Mouse (Mus musculus): ENCODE results near the gene Rps4x. TPM values are rescaled to one million over a fixed set of nuclear protein-coding genes. Genes with fewer than 3 reads are reported as not detected.

Gene Rps4x
- polyA plus RNA-seq, 1 experiment from 2014 or later, result 601 TPM

DNA sequence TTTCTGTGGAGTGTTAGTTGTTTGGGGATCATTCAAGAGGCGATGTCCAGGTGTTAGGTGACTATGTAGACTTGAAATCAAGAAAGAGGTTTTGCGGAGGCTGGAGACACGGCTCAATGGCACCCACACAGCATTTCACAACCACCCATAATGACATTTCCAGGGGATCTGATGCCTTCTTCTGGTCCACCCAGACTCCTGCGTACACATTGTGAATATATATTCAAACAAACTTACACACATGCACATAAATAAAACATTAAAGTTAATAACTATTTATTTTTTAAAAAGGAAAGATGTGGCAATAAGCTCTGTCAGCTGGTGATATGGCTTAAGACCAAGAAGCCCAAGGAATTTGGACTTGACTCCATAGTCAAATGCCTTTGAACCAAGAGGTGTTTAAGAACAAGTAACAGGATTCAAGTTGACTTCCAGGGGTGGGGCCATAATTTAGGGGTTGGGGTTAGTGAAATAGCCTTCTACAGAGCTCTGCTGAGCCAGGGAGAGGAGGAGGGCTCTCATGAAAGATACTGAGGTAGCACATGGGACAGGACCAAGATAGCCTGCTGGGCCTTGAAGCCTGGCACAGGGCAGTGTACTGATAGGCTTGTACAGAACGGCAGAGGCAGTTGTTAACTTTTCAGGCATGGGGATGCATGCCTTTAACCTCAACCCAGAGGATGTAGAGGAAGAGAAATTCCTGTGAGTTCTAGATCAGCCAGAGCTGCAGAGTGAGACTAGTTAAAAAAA is 13.5 kb downstream of the Rps4x start:
- H3K9me3 ChIP-seq (ENCODE audit: control insufficient read depth, low read length), result no peaks in the 10 kb centered on the region
- no peaks in the 10 kb centered on the region; a peak in 1 of 4 replicates for H3K4me1 ChIP-seq (ENCODE audit: control insufficient read depth in 2 of 2, insufficient read depth in 2 of 2, low read length in 2 of 2)
- H3K36me3 ChIP-seq (ENCODE audit: control insufficient read depth, insufficient read depth, low read length), result no peaks in the 10 kb centered on the region
- no peak overlapping the region for H3K9ac ChIP-seq (ENCODE audit: low read length)
- no peak overlapping the region for H3K4me3 ChIP-seq (ENCODE audit: control insufficient read depth in 1 of 2, insufficient read depth in 1 of 2, low read depth in 1 of 2, low read length in 2 of 2)
- 74% methylated on average over 5 of the region's 5 CpGs for WGBS
- no peak for ATAC-seq (ENCODE audit: insufficient number of reproducible peaks, insufficient read depth, low FRiP score, low read depth)
- no peak overlapping the region for H3K4me2 ChIP-seq (ENCODE audit: low read length)
- H3K27me3 ChIP-seq (ENCODE audit: control insufficient read depth, insufficient read depth, low read length), result 0 out of 2 replicates have a peak, but pooled peaks cover 3% of the 10 kb centered on the region
- no peak overlapping the region for H3K27ac ChIP-seq (replicated peaks in 1 of 2; ENCODE audit: control insufficient read depth in 1 of 2, insufficient read depth in 1 of 2, low read depth in 2 of 2, low read length in 2 of 2)

DNA sequence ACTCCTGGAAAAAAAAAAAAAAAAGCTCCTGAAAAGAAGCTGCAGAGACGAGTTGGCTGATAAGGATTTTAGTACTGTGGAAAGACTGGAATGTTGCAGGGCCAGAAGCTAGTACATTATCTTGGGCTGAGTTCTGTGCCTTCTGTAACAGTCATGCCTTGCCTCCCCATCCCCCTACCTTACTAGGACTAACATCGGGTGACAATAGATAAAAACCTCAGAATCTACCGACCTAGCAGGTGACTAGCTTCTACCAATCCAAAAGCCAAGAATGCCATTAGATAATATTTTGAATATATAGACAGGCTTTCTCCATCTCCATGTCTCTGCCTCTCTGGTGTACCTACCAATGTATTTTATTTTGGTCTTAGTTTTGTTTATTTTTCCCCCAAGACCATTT is 18.3 kb downstream of the Rps4x start:
- Histone ChIP-seq H3K27me3 (ENCODE audit: control insufficient read depth, insufficient read depth, low read length) (no peaks in the 10 kb centered on the region), H3K4me1 (ENCODE audit: control insufficient read depth in 2 of 2, insufficient read depth in 2 of 2, low read length in 2 of 2) (no peaks in the 10 kb centered on the region; a peak in 1 of 4 replicates), H3K9me3 (ENCODE audit: control insufficient read depth, low read length) (no peaks in the 10 kb centered on the region), H3K27ac (replicated peaks in 1 of 2; ENCODE audit: control insufficient read depth in 1 of 2, insufficient read depth in 1 of 2, low read depth in 2 of 2, low read length in 2 of 2) (no peak overlapping the region), H3K4me2 (ENCODE audit: low read length) (no peak overlapping the region), H3K36me3 (ENCODE audit: control insufficient read depth, insufficient read depth, low read length) (no peaks in the 10 kb centered on the region), H3K9ac (ENCODE audit: low read length) (no peak overlapping the region), H3K4me3 (ENCODE audit: control insufficient read depth in 1 of 2, insufficient read depth in 1 of 2, low read depth in 1 of 2, low read length in 2 of 2) (no peak overlapping the region)
- ATAC-seq (ENCODE audit: insufficient number of reproducible peaks, insufficient read depth, low FRiP score, low read depth), result no peak
- WGBS, result 24% methylated on average over 3 of the region's 3 CpGs

GRCm38 (mm10) chrX:102170135-102170534 is 19.1 kb downstream of the Rps4x start:
- H3K9ac ChIP-seq (ENCODE audit: low read length), result no peak overlapping the region
- 48% methylated on average over 3 of the region's 3 CpGs for WGBS
- H3K36me3 ChIP-seq (ENCODE audit: control insufficient read depth, insufficient read depth, low read length), result no peaks in the 10 kb centered on the region
- no peak overlapping the region for H3K4me2 ChIP-seq (ENCODE audit: low read length)
- no peaks in the 10 kb centered on the region for H3K9me3 ChIP-seq (ENCODE audit: control insufficient read depth, low read length)
- H3K4me1 ChIP-seq (ENCODE audit: control insufficient read depth in 2 of 2, insufficient read depth in 2 of 2, low read length in 2 of 2), result no peaks in the 10 kb centered on the region; a peak in 1 of 4 replicates
- ATAC-seq (ENCODE audit: insufficient number of reproducible peaks, insufficient read depth, low FRiP score, low read depth), result no peak
- H3K4me3 ChIP-seq (ENCODE audit: control insufficient read depth in 1 of 2, insufficient read depth in 1 of 2, low read depth in 1 of 2, low read length in 2 of 2), result no peak overlapping the region
- H3K27ac ChIP-seq (replicated peaks in 1 of 2; ENCODE audit: control insufficient read depth in 1 of 2, insufficient read depth in 1 of 2, low read depth in 2 of 2, low read length in 2 of 2), result no peak overlapping the region
- no peaks in the 10 kb centered on the region for H3K27me3 ChIP-seq (ENCODE audit: control insufficient read depth, insufficient read depth, low read length)

DNA sequence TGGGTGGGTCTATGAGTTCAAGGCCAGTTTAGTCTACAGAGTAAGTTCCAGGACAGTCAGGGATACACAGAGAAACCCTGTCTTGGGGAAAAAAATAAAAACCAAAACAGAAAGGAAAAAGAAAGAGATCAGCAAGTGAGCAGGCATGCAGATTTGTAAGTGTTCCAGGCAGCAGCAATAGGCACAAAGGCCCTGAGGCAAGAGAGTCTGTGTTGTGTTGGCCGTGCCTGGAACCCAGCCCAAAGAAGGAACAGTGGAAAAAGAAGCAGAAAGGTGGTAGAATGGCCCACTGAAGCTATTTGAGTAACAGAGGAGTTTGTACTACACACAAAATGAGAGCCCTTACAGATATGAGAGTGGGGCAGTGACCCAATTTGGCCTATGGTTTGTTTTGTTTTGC is 19.5 kb downstream of the Rps4x start:
- no peak for ATAC-seq (ENCODE audit: insufficient number of reproducible peaks, insufficient read depth, low FRiP score, low read depth)
- no peak overlapping the region for H3K27ac ChIP-seq (replicated peaks in 1 of 2; ENCODE audit: control insufficient read depth in 1 of 2, insufficient read depth in 1 of 2, low read depth in 2 of 2, low read length in 2 of 2)
- no peaks in the 10 kb centered on the region for H3K36me3 ChIP-seq (ENCODE audit: control insufficient read depth, insufficient read depth, low read length)
- H3K9me3 ChIP-seq (ENCODE audit: control insufficient read depth, low read length), result no peaks in the 10 kb centered on the region
- no peaks in the 10 kb centered on the region for H3K27me3 ChIP-seq (ENCODE audit: control insufficient read depth, insufficient read depth, low read length)
- no peak overlapping the region for H3K4me2 ChIP-seq (ENCODE audit: low read length)
- H3K4me1 ChIP-seq (ENCODE audit: control insufficient read depth in 2 of 2, insufficient read depth in 2 of 2, low read length in 2 of 2), result no peaks in the 10 kb centered on the region; a peak in 1 of 4 replicates
- H3K4me3 ChIP-seq (ENCODE audit: control insufficient read depth in 1 of 2, insufficient read depth in 1 of 2, low read depth in 1 of 2, low read length in 2 of 2), result no peak overlapping the region
- WGBS, result 58% methylated on average over 1 of the region's 1 CpGs
- H3K9ac ChIP-seq (ENCODE audit: low read length), result no peak overlapping the region

- H3K36me3 ChIP-seq (ENCODE audit: control insufficient read depth, insufficient read depth, low read length), result no peaks in the 10 kb centered on the region
- no peaks in the 10 kb centered on the region for H3K27me3 ChIP-seq (ENCODE audit: control insufficient read depth, insufficient read depth, low read length)
- ATAC-seq (ENCODE audit: insufficient number of reproducible peaks, insufficient read depth, low FRiP score, low read depth), result no peak
- H3K9ac ChIP-seq (ENCODE audit: low read length), result no peak overlapping the region
- H3K4me2 ChIP-seq (ENCODE audit: low read length), result no peak overlapping the region
- no peaks in the 10 kb centered on the region; a peak in 1 of 4 replicates for H3K4me1 ChIP-seq (ENCODE audit: control insufficient read depth in 2 of 2, insufficient read depth in 2 of 2, low read length in 2 of 2)
- H3K9me3 ChIP-seq (ENCODE audit: control insufficient read depth, low read length), result no peaks in the 10 kb centered on the region
- 35% methylated on average over 6 of the region's 6 CpGs for WGBS
- no peak overlapping the region; a peak in 1 of 4 replicates for H3K27ac ChIP-seq (replicated peaks in 1 of 2; ENCODE audit: control insufficient read depth in 1 of 2, insufficient read depth in 1 of 2, low read depth in 2 of 2, low read length in 2 of 2)
- H3K4me3 ChIP-seq (ENCODE audit: control insufficient read depth in 1 of 2, insufficient read depth in 1 of 2, low read depth in 1 of 2, low read length in 2 of 2), result no peak overlapping the region
Measured at GRCm38 (mm10) chrX:102166986-102167385, 22.2 kb downstream of the Rps4x start.

DNA sequence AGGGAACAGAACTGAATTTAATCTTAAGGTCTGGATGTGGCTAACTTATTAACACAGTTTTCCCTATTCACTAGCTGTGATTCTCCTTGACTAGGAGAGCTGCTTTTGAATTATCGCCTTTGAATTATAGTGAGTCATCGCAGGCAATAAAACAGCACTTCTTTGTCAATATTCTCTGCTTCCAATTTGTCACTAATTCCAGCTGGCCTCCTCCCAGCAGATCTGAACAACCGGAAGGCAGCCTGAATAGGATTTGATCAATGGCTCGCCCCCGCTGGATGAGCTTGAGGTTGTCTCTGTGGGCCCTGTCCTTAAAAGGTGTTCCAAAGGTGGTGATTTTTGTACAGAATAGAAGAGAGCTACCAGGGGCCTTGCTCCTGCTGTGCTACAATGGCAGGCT is 22.7 kb downstream of the Rps4x start:
- H3K4me3 ChIP-seq (ENCODE audit: control insufficient read depth in 1 of 2, insufficient read depth in 1 of 2, low read depth in 1 of 2, low read length in 2 of 2), result no peak overlapping the region
- H3K27me3 ChIP-seq (ENCODE audit: control insufficient read depth, insufficient read depth, low read length), result no peaks in the 10 kb centered on the region
- H3K9ac ChIP-seq (ENCODE audit: low read length), result no peak overlapping the region
- no peak for ATAC-seq (ENCODE audit: insufficient number of reproducible peaks, insufficient read depth, low FRiP score, low read depth)
- no peaks in the 10 kb centered on the region for H3K36me3 ChIP-seq (ENCODE audit: control insufficient read depth, insufficient read depth, low read length)
- H3K27ac ChIP-seq (replicated peaks in 1 of 2; ENCODE audit: control insufficient read depth in 1 of 2, insufficient read depth in 1 of 2, low read depth in 2 of 2, low read length in 2 of 2), result no peak overlapping the region; a peak in 1 of 4 replicates
- H3K4me1 ChIP-seq (ENCODE audit: control insufficient read depth in 2 of 2, insufficient read depth in 2 of 2, low read length in 2 of 2), result no peaks in the 10 kb centered on the region; a peak in 1 of 4 replicates
- no peaks in the 10 kb centered on the region for H3K9me3 ChIP-seq (ENCODE audit: control insufficient read depth, low read length)
- no peak overlapping the region for H3K4me2 ChIP-seq (ENCODE audit: low read length)
- 58% methylated on average over 5 of the region's 5 CpGs for WGBS

GRCm38 (mm10) chrX:102163529-102163928 is 25.7 kb downstream of the Rps4x start:
- Histone ChIP-seq H3K4me1 (ENCODE audit: control insufficient read depth in 2 of 2, insufficient read depth in 2 of 2, low read length in 2 of 2) (no peaks in the 10 kb centered on the region; a peak in 1 of 4 replicates), H3K27me3 (ENCODE audit: control insufficient read depth, insufficient read depth, low read length) (no peaks in the 10 kb centered on the region), H3K9me3 (ENCODE audit: control insufficient read depth, low read length) (no peaks in the 10 kb centered on the region), H3K36me3 (ENCODE audit: control insufficient read depth, insufficient read depth, low read length) (no peaks in the 10 kb centered on the region), H3K27ac (replicated peaks in 1 of 2; ENCODE audit: control insufficient read depth in 1 of 2, insufficient read depth in 1 of 2, low read depth in 2 of 2, low read length in 2 of 2) (no peak overlapping the region), H3K9ac (ENCODE audit: low read length) (no peak overlapping the region), H3K4me2 (ENCODE audit: low read length) (no peak overlapping the region), H3K4me3 (ENCODE audit: control insufficient read depth in 1 of 2, insufficient read depth in 1 of 2, low read depth in 1 of 2, low read length in 2 of 2) (no peak overlapping the region)
- no peak for ATAC-seq (ENCODE audit: insufficient number of reproducible peaks, insufficient read depth, low FRiP score, low read depth)
- 68% methylated on average over 4 of the region's 4 CpGs for WGBS

- H3K27ac ChIP-seq (replicated peaks in 1 of 2; ENCODE audit: control insufficient read depth in 1 of 2, insufficient read depth in 1 of 2, low read depth in 2 of 2, low read length in 2 of 2), result no peak overlapping the region
- H3K9me3 ChIP-seq (ENCODE audit: control insufficient read depth, low read length), result no peaks in the 10 kb centered on the region
- H3K27me3 ChIP-seq (ENCODE audit: control insufficient read depth, insufficient read depth, low read length), result no peaks in the 10 kb centered on the region
- H3K4me1 ChIP-seq (ENCODE audit: control insufficient read depth in 2 of 2, insufficient read depth in 2 of 2, low read length in 2 of 2), result no peaks in the 10 kb centered on the region; a peak in 1 of 4 replicates
- 33% methylated on average over 2 of the region's 2 CpGs for WGBS
- no peaks in the 10 kb centered on the region for H3K36me3 ChIP-seq (ENCODE audit: control insufficient read depth, insufficient read depth, low read length)
- H3K9ac ChIP-seq (ENCODE audit: low read length), result no peak overlapping the region
- no peak overlapping the region for H3K4me3 ChIP-seq (ENCODE audit: control insufficient read depth in 1 of 2, insufficient read depth in 1 of 2, low read depth in 1 of 2, low read length in 2 of 2)
- ATAC-seq (ENCODE audit: insufficient number of reproducible peaks, insufficient read depth, low FRiP score, low read depth), result no peak
- H3K4me2 ChIP-seq (ENCODE audit: low read length), result no peak overlapping the region
Measured at GRCm38 (mm10) chrX:102163096-102163495, 26.1 kb downstream of the Rps4x start.
